Mouse (Mus musculus) kidney, postnatal 10 days (tissue): ENCODE results near the gene Hnrnph2.

ENCODE experiments used
- DNase-seq: peaks from one replicate; pipeline ENCODE4 v3.0.0; 2021; ENCODE audit warnings: mixed read lengths

Hnrnph2 gene

DNA sequence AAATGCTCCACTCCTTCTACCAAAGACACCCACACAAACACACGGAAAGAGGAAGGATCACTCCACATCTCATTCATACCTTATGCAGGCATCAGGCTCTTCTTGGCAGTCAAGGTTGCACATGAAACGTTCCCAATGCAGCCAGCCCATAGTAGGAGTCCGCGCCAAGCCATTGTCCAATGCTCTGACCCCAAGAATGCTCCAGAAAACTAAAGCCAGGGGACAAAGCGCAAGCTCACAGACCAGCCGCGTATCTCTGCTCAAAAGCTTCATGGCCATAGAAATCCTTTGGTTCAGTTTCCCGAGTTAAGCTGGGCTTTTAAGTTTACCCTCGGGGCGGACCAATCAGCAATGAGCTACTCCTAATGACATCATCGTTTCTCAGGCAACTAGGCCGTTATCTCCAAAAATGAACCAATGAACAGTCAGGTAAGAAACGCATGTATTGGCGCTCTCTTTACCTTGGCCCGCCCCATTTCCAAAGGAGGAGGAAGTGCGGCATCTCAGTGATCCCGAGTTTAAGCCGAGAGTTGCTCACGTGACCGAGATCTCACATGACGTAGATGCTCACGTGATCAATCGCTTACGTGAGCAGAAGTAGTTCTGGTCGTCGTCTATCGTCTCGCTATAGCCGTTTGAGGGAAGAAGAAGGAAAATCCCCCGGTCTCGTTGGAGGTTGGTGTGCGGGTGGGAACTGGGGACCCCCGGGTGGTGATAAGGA is at the start of gene Hnrnph2, which contains the start of gene Gla:
Gene Hnrnph2 (plus strand): TSS at position 521 of the 721 bp plus-strand sequence.
Gene Gla (minus strand): TSS at position 467 of the 721 bp plus-strand sequence.
- DNase-seq, result peak; percentile 93

DNA sequence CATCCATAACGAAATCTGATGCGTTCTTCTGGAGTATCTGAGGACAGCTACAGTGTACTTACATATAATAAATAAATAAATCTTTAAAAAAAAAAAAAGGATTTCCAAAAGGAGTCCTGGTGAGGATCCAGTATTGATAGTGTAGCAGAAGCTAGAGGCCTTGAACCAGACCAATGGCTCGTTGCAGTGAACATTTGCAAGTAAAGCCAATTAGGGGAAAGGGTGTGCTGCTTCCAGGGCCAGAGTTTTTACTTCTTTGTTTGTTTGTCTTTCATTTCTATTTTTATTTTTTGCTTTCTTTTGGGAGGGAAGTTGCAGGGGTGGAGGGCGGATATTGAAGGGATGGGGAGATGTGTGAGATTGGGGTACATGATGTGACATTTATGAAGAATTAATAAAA is 47.7 kb upstream of the Hnrnph2 start:
- DNase-seq, result no peak

DNA sequence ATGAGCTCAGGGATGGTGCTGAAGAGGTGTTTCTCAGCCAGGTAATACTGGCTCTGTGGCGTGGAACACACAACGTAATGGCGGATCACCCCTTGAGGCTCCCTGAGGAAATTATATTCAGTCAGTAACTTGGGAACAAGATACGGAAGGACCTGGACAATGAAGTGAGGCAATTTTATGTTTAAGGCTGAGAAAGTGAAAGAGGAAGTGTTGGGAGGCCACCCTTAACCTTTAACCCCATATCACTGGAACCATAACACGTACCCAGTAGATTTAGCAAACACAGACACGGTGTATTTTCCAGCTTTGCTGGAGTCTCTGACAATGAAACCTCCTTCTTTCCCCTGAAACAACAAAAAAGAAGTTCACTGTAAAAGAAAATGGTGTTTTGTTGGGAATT is 46.6 kb upstream of the Hnrnph2 start:
- DNase-seq, result no peak

DNA sequence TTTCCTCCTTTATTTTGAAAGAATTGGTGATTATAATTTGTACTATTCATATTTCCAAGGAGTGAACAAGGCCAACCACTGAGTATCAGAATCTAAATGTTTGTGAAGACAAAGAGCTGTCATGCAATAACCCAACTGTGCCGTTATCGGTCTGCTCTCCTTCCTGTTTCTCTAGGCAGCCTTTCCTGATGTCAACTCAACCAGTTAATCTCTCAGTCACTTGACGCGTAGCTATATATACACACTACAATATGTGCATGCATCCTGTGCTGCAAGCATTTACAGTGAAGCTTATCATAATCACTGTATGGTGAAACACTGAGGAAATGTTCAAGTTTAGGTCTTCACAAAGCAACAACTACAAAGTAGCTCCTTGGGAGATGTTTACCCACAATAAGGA is 36.7 kb upstream of the Hnrnph2 start:
- no peak for DNase-seq

DNA sequence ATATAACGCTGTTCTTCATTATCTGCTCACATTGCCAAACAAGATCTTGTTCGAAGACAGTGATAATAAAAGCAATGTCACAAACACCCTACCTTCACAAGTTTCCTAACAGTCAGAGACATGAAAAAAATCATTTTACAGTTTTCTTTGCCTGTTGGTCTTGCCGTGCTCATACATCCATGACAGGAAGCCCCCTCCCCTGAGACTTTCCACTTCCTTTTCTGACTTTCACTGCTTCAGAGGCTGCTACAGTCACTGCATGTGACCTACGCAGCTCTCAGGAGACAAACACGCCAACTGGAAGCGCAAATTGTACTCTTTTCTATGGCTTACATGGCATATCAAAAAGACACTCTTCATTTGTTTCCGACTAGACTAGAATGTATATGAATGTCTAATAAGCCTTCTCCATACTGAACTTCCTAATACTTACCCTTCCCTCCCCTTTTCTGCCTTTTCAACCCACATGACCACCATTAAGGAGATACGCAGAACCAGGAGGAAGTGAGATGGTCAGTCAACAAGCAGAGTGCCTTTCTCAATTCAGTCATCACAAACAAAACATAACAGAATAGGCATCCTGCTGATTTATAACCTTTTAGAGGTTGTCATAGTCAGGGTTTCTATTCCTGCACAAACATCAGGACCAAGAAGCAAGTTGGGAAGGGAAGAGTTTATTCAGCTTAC is 34.3 kb upstream of the Hnrnph2 start:
- DNase-seq, result no peak

DNA sequence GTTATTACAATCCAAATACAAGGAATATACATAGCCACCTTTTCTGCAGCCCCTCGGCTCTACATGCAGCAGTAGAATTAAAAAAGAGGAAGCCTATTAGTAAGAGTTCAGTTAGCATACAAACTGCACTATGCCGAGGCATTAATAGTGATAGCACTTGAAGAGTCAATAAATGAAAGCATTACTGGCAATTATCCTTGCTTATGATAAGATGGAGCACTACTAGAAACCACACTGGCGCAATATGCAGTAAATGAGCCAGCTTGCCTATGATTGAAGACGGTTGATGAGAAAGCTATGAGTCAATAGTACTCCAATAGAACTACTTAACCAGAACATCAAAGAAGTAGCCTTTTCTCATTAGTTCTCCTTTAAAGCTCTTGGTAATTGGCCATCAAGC is 23.1 kb upstream of the Hnrnph2 start:
- no peak for DNase-seq

DNA sequence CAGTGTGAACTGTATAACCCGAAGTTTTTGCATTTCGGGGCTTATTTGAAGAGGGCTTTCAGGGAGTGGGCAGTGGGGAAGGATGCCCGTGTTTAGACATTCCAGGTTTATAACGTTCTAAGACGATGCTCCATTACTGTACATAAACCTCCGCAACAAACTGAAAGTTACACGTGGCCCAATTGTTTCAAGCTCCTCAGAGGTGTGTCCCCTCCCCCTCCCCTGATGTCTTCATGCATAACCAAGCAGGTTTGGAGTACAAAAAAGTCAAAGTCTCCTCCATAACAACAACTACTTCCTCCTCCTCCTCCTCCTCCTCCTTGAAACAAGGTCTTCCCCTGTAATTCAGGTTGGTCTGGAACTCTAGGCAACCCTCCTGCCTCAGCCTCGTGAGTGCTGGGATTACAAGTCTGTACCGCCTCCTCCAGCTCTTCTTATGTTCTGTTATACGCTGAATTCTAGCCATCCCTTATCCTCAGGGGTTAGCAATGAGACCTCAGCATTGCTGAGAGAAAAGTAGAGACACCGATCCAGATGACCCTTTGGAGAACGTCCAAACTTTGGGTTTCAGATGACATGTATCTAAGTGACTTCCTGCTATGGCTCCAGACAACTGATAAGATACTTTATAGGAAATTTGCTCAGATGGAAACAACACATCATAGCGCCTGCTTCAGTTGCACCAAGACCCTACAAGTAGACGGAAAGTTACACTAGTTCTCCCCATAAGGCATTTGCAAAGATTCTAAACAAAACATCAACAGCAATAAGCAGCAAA is 20.3 kb upstream of the Hnrnph2 start:
- DNase-seq, result no peak

DNA sequence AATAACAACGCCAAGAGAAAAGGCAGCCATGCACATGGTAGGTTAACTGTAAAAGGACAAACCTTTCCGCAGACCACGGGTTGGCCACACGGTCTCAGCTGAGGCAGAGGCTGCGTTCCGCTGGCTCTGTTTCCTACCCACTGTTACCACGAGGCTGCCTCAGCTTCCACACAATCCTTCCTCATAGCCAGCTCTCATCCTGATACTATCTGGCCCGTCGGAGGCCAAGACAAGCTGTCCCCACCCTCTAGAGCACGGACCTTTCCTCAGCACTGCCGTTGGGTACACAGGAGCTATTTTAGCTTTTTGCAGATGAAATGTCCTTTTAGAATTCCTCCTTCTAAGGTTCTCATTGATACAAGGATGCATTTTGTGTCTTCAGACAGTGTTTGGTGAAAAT is 18.7 kb upstream of the Hnrnph2 start:
- no peak for DNase-seq

DNA sequence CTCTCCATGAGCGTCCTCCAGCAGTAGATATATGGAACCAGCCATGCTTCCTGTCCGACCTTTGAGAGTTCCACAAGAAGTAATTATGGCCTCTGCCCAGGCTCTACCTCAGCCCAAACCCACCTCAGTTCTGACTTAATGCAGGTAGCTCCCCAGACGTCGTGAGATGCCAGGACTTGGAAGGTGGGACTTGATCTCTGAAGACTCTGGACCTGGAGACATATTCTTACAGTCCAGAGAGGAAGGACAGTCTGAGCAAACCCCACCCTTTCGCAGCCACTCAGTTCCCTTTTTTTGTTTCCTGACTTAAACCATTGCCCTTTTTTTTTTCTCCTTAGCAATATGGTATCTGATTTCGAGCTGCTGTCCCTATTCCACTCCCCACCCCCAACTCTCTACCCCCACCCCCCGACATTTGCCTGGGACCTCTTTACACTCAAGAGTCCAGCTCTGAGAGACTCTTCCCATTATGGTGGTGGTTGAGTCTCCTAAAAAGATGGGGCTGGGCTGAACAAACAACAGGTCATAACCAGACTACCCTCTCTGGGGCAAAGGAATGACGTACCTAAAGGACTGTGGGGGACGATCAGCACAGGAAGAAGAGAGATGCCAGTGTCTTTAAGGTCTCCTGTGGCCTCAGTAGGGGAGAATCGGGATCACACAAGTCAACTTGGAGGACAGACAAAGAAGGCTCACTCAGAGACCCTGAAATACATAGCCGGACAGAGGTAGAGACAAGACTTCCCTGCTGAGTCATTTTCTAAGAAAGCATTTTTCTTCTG is 17.9 kb upstream of the Hnrnph2 start, which contains the start of gene Btk:
Gene Btk (minus strand): TSS at position 683 of the 782 bp plus-strand sequence.
- no peak for DNase-seq

DNA sequence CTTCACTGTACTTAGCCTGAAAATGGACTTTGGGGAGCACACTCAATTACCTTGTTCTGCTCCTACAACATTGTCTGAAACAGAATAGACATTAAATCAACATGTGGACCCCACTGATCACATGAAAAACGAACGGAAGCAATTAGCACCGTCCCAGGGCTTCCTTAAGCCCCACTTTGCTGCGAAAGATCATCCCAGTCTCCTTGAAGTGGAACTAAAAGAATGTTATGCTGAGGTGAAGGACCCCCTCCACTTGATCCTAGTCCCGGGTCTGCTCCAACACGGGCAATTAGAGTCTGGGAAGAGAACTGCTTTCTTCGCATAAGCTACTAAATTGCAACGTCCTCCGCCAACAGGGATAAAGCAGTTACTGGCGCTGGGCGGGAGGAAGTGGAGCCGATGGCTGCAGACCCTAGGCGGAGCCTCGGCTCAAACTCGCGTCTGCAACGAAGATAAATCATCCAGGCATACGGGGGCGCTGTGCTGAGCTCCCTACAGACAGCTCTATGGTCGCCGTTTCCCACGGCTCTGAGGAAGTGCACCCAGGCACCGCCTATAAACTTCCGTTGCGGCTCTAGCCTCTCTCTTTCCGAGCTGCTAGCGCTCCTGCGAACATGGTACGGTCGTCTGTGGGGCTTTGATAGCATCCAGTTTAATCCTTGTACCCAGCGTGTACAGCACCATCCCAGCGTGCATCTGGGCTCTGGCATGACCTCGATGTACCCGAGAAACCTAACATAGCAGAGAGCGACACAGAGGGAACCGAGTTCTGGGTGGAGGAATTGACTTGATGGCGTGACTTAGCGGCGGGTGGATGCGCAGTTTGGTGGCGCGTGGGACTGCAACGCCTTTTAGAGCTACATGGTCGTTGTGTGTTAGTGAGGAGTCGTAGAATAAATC is 15.6 kb upstream of the Hnrnph2 start, which contains the start of gene Rpl36a:
Gene Rpl36a (plus strand): TSS at position 552 of the 900 bp plus-strand sequence.
- peak; percentile 94 for DNase-seq

DNA sequence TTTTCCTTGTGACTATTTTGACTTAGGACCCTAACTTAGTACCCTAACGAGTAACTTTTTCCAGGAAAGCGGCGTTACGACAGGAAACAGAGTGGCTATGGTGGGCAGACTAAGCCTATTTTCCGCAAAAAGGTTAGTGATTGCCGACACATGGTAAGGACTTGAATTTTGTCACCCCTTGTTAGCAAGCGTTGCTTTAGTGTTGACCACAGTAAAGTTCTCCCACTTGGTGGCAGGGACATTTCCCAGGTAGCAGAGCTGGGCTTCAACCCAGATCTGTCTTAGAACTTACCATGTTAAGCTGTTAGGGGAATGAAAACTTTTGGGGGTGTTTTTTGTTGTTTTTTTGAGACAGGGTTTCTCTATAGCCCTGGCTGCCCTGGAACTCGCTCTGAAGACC is 14.5 kb upstream of the Hnrnph2 start:
- DNase-seq, result no peak

DNA sequence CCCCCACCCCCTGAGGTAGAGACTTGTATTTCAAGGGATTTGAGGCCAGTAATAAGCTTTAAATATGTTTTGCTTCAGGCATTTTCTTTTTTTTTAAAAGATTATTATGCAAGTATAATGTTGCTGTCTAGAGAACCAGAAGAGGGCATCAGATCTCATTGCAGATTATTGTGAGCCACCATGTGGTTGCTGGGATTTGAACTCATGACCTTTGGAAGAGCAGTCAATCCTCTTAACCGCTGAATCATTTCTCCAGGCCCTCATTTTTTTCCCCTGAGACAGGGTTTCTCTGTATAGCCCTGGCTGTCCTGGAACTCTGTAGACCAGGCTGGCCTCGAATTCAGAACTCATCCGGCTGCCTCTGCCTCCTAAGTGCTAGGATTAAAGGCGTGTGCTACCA is 12.7 kb upstream of the Hnrnph2 start:
- no peak for DNase-seq

DNA sequence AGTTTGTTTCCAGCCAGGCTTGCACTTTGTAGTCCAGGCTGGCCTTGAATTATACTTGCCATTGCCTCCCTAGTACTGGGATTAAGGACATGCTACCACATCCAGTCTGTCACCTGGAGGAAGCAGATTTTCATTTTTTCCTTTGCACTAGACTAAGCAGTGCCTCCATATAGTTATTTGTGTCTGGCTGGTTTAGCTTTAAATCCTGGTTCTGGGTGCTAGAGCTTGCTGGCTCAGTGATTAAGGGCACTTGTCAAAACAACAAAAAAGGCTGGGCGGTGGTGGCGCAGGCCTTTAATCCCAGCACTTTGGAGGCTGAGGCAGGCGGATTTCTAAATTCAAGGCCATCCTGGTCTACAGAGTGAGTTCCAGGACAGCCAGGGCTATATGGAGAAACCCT is 12.0 kb upstream of the Hnrnph2 start:
- DNase-seq, result no peak

DNA sequence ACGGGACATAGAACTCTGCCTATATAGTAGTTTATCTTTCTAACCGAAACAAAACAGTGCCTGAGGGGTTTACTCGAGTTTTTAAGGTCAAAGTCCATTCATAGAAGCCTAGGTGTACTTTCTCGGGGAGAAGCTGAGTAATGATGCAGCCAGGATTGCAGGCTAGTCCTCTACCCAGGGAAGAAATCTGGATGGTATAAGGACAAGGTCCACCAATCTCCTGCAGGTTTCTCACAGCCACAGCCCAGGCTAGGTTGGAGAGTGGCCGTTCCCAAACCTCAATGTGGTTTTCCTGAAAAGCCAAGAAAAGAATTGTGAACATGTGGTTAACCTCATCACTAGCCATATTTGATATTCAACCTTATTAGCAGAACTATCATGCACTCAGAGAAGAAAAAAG is 11.1 kb upstream of the Hnrnph2 start:
- no peak for DNase-seq

DNA sequence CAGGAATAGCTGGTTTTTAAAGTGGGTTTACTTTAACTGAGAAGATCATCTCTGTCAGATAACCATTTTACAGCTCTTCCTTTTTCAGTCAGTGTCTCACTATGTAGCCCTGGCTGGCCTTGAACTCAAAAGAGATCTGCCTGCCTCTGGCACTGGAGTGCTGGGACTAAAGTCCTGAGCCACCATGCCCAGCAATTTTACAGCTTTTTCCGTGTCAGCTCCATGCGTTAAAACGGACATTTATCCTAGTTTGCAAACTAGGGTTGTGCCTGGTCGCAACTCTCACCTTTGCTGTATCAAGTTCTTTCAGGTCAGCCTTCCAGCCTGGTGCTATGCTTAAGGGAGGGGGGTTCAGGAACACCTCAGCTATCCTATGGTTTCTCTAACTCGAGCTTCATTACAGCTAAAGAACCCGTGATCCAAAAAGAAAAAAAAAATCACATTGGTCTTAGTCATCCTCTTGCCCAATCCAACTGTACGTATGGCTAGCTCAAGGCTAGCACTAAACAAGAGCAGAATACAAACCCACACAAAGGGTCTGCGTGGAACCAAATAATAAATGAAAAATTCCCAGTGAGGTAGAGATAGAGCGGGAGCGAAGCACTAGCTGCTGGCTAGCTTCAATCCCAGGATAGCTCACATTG is 935 bp upstream of the Hnrnph2 start:
- no peak for DNase-seq

DNA sequence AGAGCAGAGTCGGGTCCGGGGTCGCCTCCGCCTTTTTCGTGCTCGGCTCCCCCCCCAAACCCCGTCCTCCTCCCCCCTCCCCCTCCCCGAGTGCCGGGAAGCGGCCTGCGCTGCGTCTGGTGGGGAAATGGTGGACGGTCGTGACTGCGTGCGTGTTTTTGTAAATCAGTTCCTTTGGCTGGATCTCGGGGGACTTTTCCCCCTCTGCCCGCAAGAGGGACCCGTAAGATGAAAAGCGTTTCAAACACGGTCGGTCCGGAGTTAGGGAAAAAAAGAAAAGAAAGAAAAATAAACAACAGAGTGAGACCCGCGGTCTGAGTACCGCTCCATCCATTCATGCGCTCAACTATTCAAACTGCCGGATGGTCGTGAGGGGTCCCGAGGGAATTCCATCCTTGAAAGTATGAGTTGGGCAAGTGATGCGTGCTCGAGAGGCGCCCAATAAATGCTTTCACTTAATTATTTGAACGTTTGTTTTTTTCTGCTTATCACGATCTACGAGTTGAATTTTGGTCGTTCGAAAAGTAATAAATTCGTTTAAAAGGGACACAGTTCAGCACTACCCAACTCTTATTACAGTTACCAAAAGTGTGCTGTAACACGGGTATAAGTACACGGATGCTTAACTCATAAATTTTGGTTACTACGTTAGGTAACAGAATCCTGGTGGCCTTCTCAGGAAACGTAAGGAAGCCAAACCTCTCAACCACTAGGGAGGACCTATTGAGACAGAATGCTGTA is 571 bp downstream of the Hnrnph2 start:
- DNase-seq, result no peak

DNA sequence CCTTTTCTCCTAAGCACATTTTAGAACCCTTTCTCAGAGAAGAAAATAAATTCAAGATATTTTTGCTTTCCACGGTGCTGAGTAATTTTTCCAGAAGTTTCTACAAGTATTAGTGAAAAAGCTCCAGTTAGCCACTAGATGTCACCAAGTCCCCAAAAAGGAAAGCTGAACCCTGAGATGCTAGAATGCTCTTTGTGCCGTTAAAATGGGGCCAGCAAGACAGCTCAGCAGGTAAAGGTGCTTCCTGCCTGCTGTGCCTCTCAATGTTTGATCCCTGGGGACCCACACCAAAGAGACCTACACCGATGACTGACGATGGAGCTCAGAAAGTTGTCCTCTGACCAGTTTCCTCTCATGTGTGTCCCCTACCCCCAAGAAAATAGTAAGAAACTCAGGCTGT is 8.5 kb downstream of the Hnrnph2 start:
- DNase-seq, result peak; percentile 10

DNA sequence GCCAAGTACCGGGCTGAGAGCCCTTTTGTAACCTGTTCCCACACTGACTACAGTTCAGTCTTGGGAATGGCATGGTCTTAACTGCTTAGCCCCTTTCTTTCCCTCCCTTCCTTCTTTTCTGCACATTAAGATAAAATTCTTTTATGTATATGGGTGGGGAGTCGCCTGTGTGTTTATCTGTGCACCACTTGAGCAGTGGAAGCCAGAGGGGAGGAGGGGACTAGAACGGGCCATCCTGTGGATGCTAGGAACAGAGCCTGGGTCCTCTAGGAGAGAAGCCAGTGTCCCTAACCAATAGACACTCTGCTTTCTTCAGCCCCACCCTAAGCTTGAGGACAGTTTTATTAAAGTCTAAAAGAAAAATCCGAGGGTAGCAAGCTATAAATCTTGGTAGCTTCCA is 10.0 kb downstream of the Hnrnph2 start:
- no peak for DNase-seq

DNA sequence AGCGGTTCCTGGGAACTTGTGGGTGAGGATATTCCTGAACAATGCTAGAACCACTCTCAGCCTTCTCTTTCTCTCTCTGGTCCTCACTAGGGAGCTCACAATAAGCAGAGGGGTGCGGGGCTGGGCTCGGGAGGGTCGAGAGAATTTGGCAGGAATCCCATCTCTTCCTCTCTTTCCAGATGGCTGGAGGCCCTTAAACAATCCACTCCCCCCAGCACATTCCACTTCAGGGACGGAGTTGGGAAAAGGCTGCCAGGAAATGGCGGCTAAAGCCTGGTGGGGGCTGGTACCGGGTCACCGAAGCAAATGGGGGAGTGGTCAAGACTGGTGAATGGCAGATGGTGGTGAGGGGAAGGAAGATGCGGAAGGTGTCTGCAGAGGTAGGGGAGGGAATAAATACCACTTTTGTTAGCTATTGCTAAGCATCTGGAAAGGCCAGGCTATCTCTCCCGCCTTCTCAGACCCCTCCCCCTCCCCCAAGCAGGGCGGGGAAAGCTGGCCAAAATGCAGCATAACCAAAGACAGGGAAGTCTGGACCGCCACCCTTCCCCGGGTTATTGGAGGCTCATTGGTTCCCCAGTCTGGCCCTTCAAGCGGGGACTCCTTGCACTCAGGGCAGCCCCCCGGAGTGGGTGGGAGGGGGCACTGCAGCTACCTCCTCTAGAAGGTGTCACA is 11.4 kb downstream of the Hnrnph2 start:
- DNase-seq, result peak; percentile 72

DNA sequence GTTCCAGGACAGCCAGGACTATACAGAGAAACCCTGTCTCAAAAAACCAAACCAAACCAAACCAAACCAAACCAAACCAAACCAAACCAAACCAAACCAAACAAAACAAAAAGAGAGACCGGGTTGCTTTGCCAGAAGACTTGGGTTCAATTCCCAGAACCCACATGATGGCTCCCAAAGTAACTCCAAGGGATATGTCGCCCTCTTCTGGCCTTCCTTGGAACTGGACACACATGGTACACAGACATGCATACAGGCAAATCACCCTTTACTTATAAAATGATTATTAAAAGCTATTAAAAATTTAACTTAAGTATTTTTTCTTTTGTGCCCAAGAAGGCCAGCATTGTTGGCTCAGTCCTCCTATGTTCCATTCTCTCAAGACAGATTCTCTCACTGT is 13.3 kb downstream of the Hnrnph2 start:
- DNase-seq, result peak; percentile 24
